Mouse (Mus musculus) R1 (cell line): ENCODE measurements around the gene Gm20388.
"Not testable (repeated sequence)": the region's sequence is repeated elsewhere in the genome, so short reads cannot be mapped to it uniquely, and the experiment has no call there.

Experiments used
- DNase-seq: peaks from one replicate; pipeline ENCODE4 v3.0.0-alpha.2; 2018; ENCODE audit warnings: low read depth, low spot score

The Gm20388 gene

GRCm38 (mm10) chr8:121577751-121578675 lies 1667.4 kb downstream of the Gm20388 start:
- DNase-seq, result no peak

GRCm38 (mm10) chr8:121578676-121579451 lies 1668.2 kb downstream of the Gm20388 start, which contains the start of gene Fbxo31:
TSS of gene Fbxo31 (minus strand) at chr8:121578806.
- peak; percentile 97 for DNase-seq

GRCm38 (mm10) chr8:121580465-121580864 lies 1669.8 kb downstream of the Gm20388 start:
- DNase-seq, result no peak

- DNase-seq, result peak; percentile 19
Observed at GRCm38 (mm10) chr8:121583653-121584052, 1673.0 kb downstream of the Gm20388 start.

DNA sequence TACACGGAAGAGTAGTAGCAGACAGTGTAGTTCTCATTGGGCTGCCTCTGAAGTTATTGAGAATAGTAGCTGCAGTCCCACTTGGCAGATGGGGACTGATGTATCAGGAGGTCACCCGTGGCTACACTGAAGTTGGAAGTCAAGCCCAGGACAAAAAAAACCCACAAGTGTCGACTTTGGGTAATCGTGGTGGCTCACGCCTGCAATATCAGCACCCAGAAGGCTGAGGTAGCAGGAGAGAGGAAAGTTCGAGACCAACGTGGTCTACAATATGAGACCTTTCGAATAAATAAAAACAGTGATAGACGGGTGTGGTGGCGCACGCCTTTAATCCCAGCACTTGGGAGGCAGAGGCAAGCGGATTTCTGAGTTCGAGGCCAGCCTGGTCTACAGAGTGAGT lies 1674.1 kb downstream of the Gm20388 start:
- DNase-seq, result peak; percentile 31

DNA sequence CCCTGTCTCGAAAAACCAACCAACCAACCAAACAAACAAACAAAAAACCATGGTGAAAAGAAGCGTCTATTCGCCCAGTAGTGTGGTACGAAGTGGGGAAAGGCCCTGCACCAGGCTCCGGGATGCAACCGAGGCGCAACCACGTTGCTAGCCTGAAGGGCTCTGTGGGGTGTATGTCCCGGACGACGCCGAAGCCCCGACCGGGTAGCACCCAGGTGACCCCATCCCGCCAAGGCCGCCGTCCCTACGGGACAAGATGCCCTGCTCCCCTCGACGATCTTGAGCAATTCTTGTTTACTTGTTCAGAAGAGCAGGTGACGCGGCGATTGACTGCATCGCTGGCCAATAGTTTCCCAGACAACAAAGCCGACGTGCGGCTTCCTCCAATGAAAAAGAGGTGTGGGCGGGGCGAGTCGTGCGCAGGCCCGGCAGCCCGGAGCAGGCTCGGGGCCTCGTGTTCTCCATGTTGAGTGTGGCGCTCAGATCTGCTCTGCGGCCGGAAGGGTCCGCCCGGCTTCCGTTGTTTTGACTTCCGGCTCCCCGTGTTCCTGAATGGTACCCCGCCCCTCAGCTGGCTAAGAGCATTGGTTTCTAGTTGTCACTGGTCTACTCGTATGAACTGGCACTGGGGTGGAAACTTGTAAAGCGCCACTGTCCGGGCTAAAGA lies 1674.7 kb downstream of the Gm20388 start:
- peak; percentile 99 for DNase-seq

DNA sequence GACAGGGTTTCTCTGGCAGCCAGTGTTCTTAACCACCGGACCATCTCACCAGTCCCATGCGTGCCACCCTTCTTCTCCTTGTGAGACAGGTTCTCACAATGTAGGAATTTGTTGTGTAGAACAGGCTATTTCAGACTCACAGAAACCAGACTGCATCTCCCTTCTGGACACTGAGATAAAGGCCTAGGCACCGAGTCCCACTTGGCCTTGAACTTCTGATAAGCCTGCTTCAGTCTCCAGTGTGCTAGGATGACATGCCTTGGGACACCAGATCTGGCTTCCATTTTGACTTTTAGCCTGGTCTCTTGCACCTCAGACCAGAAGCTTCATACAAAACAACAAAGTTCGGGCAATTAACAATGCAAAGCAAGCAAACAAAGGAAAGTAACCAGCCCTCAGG lies 1678.1 kb downstream of the Gm20388 start:
- DNase-seq, result no peak

- DNase-seq, result no peak
Observed at GRCm38 (mm10) chr8:121589205-121589726, 1678.6 kb downstream of the Gm20388 start.

DNA sequence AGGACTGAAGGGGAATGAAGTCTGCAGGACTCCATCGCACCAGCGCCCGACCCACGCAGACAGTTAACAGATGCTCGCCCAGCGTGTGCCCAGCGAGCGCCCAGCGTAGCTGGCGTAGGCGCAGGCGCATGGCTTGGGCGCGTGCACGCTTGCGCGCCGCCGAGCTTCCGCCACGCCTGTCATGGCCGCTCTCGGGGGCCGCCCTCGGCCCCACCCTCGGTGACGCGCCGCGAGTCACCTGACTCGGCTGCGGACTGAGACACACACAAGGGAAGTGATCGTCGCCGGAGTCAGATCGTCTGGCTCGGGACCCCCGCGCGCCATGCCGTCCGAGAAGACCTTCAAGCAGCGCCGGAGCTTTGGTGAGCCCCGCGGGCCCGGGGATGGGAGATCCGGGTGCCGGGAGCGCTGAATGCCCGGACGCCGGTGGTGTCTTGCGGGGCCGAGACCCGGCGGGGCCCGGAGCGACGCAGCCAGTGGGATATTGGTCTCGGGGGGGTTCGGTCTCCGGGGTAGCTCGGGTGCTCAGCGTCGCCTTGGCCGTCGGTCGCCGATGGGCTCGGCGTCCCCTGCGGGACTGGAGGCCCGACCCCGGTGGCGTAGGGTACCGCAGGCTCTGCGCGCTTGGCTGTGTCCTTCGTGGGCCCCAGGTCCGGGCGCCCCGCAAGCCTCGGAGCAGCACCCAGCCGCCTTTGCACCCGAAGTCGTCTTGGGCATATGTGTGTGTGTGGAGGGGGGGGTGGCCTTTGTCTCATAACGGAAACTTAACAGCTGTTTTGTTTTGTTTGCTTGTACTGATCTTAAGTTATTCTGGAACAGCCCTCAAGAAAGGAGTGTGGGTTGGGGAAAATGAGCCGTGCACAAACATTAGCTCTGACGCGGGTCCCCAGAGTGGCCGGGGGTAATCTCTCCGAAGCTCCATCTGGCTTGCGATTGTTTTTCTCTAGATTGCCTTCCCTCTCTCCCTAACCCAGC lies 1679.8 kb downstream of the Gm20388 start, which contains the start of gene Map1lc3b:
Map1lc3b (plus strand) TSS at position 159 of the 975 bp plus-strand sequence.
- peak; percentile 93 for DNase-seq

GRCm38 (mm10) chr8:121591178-121592066 lies 1680.8 kb downstream of the Gm20388 start:
- DNase-seq, result peak; percentile 87

GRCm38 (mm10) chr8:121593293-121593692 lies 1682.7 kb downstream of the Gm20388 start:
- DNase-seq, result no peak

DNA sequence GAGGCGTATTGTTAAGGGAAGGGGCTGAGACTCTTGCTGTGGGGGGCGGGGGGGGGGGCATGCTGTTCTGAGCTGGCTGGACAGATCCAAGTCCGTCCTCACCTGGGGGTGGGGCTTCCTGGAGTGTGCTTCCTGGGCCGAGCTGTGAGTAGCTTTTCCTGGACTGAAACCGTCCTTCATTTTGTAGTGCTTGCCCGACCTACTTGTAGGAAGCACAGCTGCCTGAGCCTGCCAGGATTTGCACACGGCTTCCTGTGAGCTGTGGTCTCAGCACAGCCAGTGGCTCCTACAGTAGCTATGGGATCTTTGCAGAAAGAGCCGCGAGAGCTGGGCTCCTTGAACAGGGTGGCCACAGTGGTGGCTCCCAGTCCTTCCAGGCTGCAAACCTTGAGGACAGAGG lies 1683.3 kb downstream of the Gm20388 start:
- no peak for DNase-seq

DNA sequence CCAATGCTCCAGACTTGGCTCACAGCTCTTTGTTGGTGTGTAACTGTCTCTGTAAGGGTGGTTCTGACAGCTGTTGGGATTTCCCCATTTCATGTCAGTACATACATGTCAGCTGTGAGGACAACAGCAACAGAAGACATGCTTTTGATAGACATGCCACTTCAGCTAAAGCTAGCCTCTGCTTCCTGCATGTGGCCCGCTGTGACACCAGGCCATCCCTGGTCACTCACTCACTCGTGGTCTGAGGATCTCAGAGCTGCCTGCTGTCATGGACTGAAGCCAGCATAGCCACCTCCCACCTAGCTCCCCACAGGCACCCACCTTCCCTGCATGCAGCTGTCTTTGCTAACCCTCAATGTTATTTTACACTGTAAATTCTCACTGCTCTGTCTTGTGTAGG lies 1686.9 kb downstream of the Gm20388 start:
- DNase-seq, result not testable (repeated sequence)

GRCm38 (mm10) chr8:121598190-121598589 lies 1687.5 kb downstream of the Gm20388 start:
- no peak for DNase-seq

- peak; percentile 84 for DNase-seq
Observed at GRCm38 (mm10) chr8:121598892-121599291, 1688.3 kb downstream of the Gm20388 start.

DNA sequence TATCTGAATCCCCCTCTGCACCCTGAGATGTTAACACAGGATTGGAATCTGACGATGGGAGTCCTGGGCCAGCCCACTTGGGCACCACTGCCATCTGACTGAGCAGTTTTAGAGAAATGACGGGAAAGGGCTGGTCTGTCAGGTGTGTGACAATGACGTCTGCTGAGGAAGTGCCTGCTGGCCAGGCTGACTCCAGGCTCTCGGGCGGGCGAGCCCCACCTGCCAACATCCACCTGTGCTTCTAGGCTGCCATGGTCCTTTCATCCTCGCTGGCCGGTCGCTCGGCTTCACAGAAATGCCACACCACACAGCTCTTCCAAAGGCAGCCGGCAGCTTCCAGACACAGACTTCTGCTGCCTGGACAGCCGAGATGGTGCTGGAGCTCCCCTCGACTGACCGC lies 1689.2 kb downstream of the Gm20388 start:
- no peak for DNase-seq

DNA sequence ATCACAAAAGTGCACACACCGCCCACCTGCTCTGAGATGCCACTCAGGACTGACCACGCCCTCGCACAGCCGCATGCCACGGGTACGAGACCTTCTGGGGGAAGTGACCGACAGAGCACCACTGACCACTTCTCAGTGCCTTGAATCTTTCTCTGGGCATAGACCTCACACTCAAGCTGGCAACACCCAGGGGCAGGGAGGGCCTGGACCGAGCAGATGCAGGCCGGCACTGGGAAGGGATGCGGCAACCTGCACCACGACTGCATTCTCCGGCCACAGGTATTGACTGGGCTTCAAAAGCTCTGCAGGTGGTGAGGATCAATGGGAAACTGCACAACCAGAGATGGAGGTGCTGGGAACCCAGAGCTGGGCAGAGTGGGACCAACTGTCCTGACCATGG lies 1691.8 kb downstream of the Gm20388 start:
- no peak for DNase-seq

GRCm38 (mm10) chr8:121602860-121603259 lies 1692.2 kb downstream of the Gm20388 start:
- peak; percentile 91 for DNase-seq

DNA sequence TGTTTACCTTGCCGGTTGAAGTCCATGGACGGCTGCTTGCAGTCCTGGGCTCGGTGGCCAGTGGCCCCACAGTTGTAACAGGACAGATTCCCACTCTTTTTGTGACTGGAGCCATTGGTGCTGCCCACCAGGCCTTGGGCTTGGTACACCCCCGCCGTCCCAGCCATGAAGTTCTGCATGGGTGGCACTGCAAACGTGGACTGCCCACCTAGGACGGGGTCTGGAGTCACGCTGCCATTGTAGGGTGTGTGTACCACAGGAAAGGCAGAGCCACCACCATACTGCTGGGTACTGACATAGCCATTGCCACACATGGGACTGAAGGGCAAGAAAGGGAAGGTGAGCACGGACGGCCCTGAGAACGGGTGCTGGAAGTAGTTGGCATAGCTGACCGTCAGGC lies 1693.2 kb downstream of the Gm20388 start:
- no peak for DNase-seq
